Mouse (Mus musculus) heart, embryonic 16.5 days (tissue): Measurements from ENCODE around the gene Slc22a14. TPM values are rescaled to one million over a fixed set of nuclear protein-coding genes. Genes with fewer than 3 reads are reported as not detected.

ENCODE experiments used
- ATAC-seq: fragments of 200-750 bp; cut with Nextera tagmentation; replicated peaks from 2 replicates; pipeline ENCODE4 v1.8.0; 2017; ENCODE audit warnings: moderate number of reproducible peaks; ENCODE audit not compliant: insufficient read depth, low FRiP score; ENCODE audit errors: extremely low read depth
- H3K27ac ChIP-seq: fragments of 300-500 bp; sonication (generic); 2 replicates; pipeline ENCODE4 v1.5.1; 2014; ENCODE audit warnings: mild to moderate bottlenecking, low read length, control low read depth, moderate library complexity
- H3K27me3 ChIP-seq: fragments of 300-500 bp; sonication (generic); 2 replicates; pipeline ENCODE4 v1.6.1; 2014; ENCODE audit warnings: low read length, mixed read lengths; ENCODE audit not compliant: control insufficient read depth, insufficient read depth
- H3K36me3 ChIP-seq: fragments of 300-500 bp; sonication (generic); 2 replicates; pipeline ENCODE4 v1.6.1; 2014; ENCODE audit not compliant: control insufficient read depth, insufficient read depth
- H3K4me1 ChIP-seq: fragments of 300-500 bp; sonication (generic); 2 replicates; pipeline ENCODE4 v1.6.1; 2014; ENCODE audit warnings: low read length, mixed read lengths; ENCODE audit not compliant: control insufficient read depth, insufficient read depth
- H3K4me2 ChIP-seq: fragments of 300-500 bp; sonication (generic); 2 replicates; pipeline ENCODE4 v1.6.1; 2014; ENCODE audit warnings: low read depth, mild to moderate bottlenecking, control low read depth, low read length
- H3K4me3 ChIP-seq: fragments of 300-500 bp; sonication (generic); 2 replicates; pipeline ENCODE4 v1.5.1; 2014; ENCODE audit warnings: mild to moderate bottlenecking, control low read depth, low read length
- H3K9ac ChIP-seq: fragments of 300-500 bp; sonication (generic); 2 replicates; pipeline ENCODE4 v1.6.1; 2014; ENCODE audit warnings: low read length, control low read depth
- H3K9me3 ChIP-seq: fragments of 300-500 bp; sonication (generic); replicated peaks from 2 replicates; pipeline ENCODE4 v1.6.1; 2016; ENCODE audit warnings: low read length; ENCODE audit not compliant: control insufficient read depth
- WGBS: fragments of 180-500 bp; shearing (Covaris S2); extraction: QIAGEN DNeasy Blood & Tissue Kit; methylation state at CpG from one replicate; pipeline ENCODE4 v1.1.7; 2014; 5-methylcytosine and 5-hydroxymethylcytosine counted together
- polyA plus RNA-seq: library from polyadenylated mRNA; unstranded; fragments of >200 nt; fragmentation: Nextera tagmentation; extraction: Ambion mirVana; gene quantifications from 2 replicates; pipeline ENCODE4 v1.2.1, GENCODE M21; 2015

The Slc22a14 gene
- polyA plus RNA-seq, 1 experiment from 2014 or later = 0.20 TPM

GRCm38 (mm10) chr9:119120168-119120560 is 245.2 kb downstream of the Slc22a14 start:
- no peaks in the 10 kb centered on the region for H3K36me3 ChIP-seq
- no peak overlapping the region for H3K4me2 ChIP-seq
- 62% methylated on average over 3 of the region's 3 CpGs for WGBS
- H3K27ac ChIP-seq = no peak overlapping the region
- H3K4me1 ChIP-seq = no peaks in the 10 kb centered on the region
- H3K9ac ChIP-seq = no peak overlapping the region
- H3K27me3 ChIP-seq = no peaks in the 10 kb centered on the region
- ATAC-seq = no peak
- no peak overlapping the region for H3K4me3 ChIP-seq
- H3K9me3 ChIP-seq = no peaks in the 10 kb centered on the region

Other genes with a start within 250 kb of the Slc22a14 start
- 1.4 and 2.0 TPM in 2 replicates for gene Acaa1b, start 208.5 kb downstream of the Slc22a14 start, polyA plus RNA-seq
- gene Gm47289, start 206.4 kb downstream of the Slc22a14 start, polyA plus RNA-seq = not detected in 2 replicates
- not detected in 2 replicates for gene Slc22a13, start 156.5 kb downstream of the Slc22a14 start, polyA plus RNA-seq
- 8.3 TPM in 2 replicates for gene Oxsr1, start 43.1 kb downstream of the Slc22a14 start, polyA plus RNA-seq
- gene Acaa1a, start 25.9 kb downstream of the Slc22a14 start, polyA plus RNA-seq = 100 and 104 TPM in 2 replicates
- 18.1 and 19.0 TPM in 2 replicates for gene Myd88, start 24.1 kb downstream of the Slc22a14 start, polyA plus RNA-seq
- gene Xylb, start 8.2 kb downstream of the Slc22a14 start, polyA plus RNA-seq = 1.00 and 1.1 TPM in 2 replicates
- 7.3 and 8.6 TPM in 2 replicates for gene Acvr2b, start 36.6 kb upstream of the Slc22a14 start, polyA plus RNA-seq
- gene Exog, start 79.4 kb upstream of the Slc22a14 start, polyA plus RNA-seq = 10.7 and 11.1 TPM in 2 replicates
- gene Scn5a, start 213.5 kb upstream of the Slc22a14 start, polyA plus RNA-seq = 7.5 and 9.0 TPM in 2 replicates